Mouse (Mus musculus): ENCODE results near the gene Erv3. TPM values are rescaled to one million over a fixed set of nuclear protein-coding genes. Genes with fewer than 3 reads are reported as not detected.

The Erv3 gene
- total and polyA plus RNA-seq, 2 experiments from 2014 or later = 0.06 TPM; not detected in 1

GRCm38 (mm10) chr2:131813437-131813836, 46.1 kb downstream of the Erv3 start:
- H3K27me3 ChIP-seq (ENCODE audit: insufficient read depth, low read length) = no peaks in the 10 kb centered on the region
- TF ChIP-seq CTCF (IDR thresholded peaks at IDR 0.05; ENCODE audit: low read depth) = no peak
- H3K36me3 ChIP-seq (ENCODE audit: insufficient read depth) = no peaks in the 10 kb centered on the region
- no peak overlapping the region for H3K4me2 ChIP-seq (ENCODE audit: low read depth)
- WGBS = 74% methylated on average over 1 of the region's 1 CpGs
- no peak overlapping the region for H3K9ac ChIP-seq
- no peaks in the 10 kb centered on the region for H3K9me3 ChIP-seq (ENCODE audit: low read length)
- DNase-seq (no peak), ATAC-seq (no peak)
- no peak overlapping the region for H3K4me3 ChIP-seq (ENCODE audit: low read depth, low read length)
- H3K4me1 ChIP-seq (ENCODE audit: insufficient read depth) = no peaks in the 10 kb centered on the region
- H3K27ac ChIP-seq (ENCODE audit: low read depth, low read length) = no peak overlapping the region

GRCm38 (mm10) chr2:131812480-131813137, 46.9 kb downstream of the Erv3 start:
- Histone ChIP-seq H3K9me3 (ENCODE audit: low read length) (no peaks in the 10 kb centered on the region), H3K4me2 (ENCODE audit: low read depth) (no peak overlapping the region), H3K36me3 (ENCODE audit: insufficient read depth) (no peaks in the 10 kb centered on the region), H3K9ac (no peak overlapping the region), H3K4me1 (ENCODE audit: insufficient read depth) (no peaks in the 10 kb centered on the region), H3K27ac (ENCODE audit: low read depth, low read length) (no peak overlapping the region), H3K4me3 (ENCODE audit: low read depth, low read length) (no peak overlapping the region), H3K27me3 (ENCODE audit: insufficient read depth, low read length) (no peaks in the 10 kb centered on the region)
- peak; percentile 96 for ATAC-seq
- peak; percentile 91 for TF ChIP-seq CTCF (IDR thresholded peaks at IDR 0.05; ENCODE audit: low read depth)
- WGBS = 19% methylated on average over 23 of the region's 23 CpGs
- peak; percentile 90 for DNase-seq

GRCm38 (mm10) chr2:131811607-131812006, 47.9 kb downstream of the Erv3 start:
- WGBS = 84% methylated on average over 2 of the region's 2 CpGs
- H3K27me3 ChIP-seq (ENCODE audit: insufficient read depth, low read length) = no peaks in the 10 kb centered on the region
- TF ChIP-seq CTCF (IDR thresholded peaks at IDR 0.05; ENCODE audit: low read depth) = no peak
- H3K4me3 ChIP-seq (ENCODE audit: low read depth, low read length) = no peak overlapping the region
- no peak for ATAC-seq
- no peak overlapping the region for H3K9ac ChIP-seq
- no peak overlapping the region for H3K4me2 ChIP-seq (ENCODE audit: low read depth)
- no peaks in the 10 kb centered on the region for H3K4me1 ChIP-seq (ENCODE audit: insufficient read depth)
- no peak for DNase-seq
- H3K27ac ChIP-seq (ENCODE audit: low read depth, low read length) = no peak overlapping the region
- H3K9me3 ChIP-seq (ENCODE audit: low read length) = no peaks in the 10 kb centered on the region
- H3K36me3 ChIP-seq (ENCODE audit: insufficient read depth) = no peaks in the 10 kb centered on the region

GRCm38 (mm10) chr2:131808856-131809255, 50.7 kb downstream of the Erv3 start:
- no peak for ATAC-seq
- DNase-seq = no peak
- Histone ChIP-seq H3K4me2 (ENCODE audit: low read depth) (no peak overlapping the region), H3K27ac (ENCODE audit: low read depth, low read length) (no peak overlapping the region), H3K9ac (no peak overlapping the region), H3K27me3 (ENCODE audit: insufficient read depth, low read length) (no peaks in the 10 kb centered on the region), H3K4me1 (ENCODE audit: insufficient read depth) (no peaks in the 10 kb centered on the region), H3K9me3 (ENCODE audit: low read length) (no peaks in the 10 kb centered on the region), H3K36me3 (ENCODE audit: insufficient read depth) (no peaks in the 10 kb centered on the region), H3K4me3 (ENCODE audit: low read depth, low read length) (no peak overlapping the region)
- 36% methylated on average over 7 of the region's 7 CpGs for WGBS
- no peak for TF ChIP-seq CTCF (IDR thresholded peaks at IDR 0.05; ENCODE audit: low read depth)

GRCm38 (mm10) chr2:131807660-131808059, 51.9 kb downstream of the Erv3 start:
- Histone ChIP-seq H3K27ac (ENCODE audit: low read depth, low read length) (no peak overlapping the region), H3K9ac (no peak overlapping the region), H3K9me3 (ENCODE audit: low read length) (no peaks in the 10 kb centered on the region), H3K4me2 (ENCODE audit: low read depth) (no peak overlapping the region), H3K27me3 (ENCODE audit: insufficient read depth, low read length) (no peaks in the 10 kb centered on the region), H3K4me1 (ENCODE audit: insufficient read depth) (no peaks in the 10 kb centered on the region), H3K4me3 (ENCODE audit: low read depth, low read length) (no peak overlapping the region), H3K36me3 (ENCODE audit: insufficient read depth) (no peaks in the 10 kb centered on the region)
- ATAC-seq (no peak), DNase-seq (no peak)
- WGBS = 64% methylated on average over 11 of the region's 11 CpGs
- peak; percentile 65 for TF ChIP-seq CTCF (IDR thresholded peaks at IDR 0.05; ENCODE audit: low read depth)

- no peaks in the 10 kb centered on the region for H3K4me1 ChIP-seq (ENCODE audit: insufficient read depth)
- no peaks in the 10 kb centered on the region for H3K9me3 ChIP-seq (ENCODE audit: low read length)
- no peak overlapping the region for H3K4me2 ChIP-seq (ENCODE audit: low read depth)
- H3K27ac ChIP-seq (ENCODE audit: low read depth, low read length) = no peak overlapping the region
- H3K9ac ChIP-seq = no peak overlapping the region
- WGBS = 85% methylated on average over 7 of the region's 7 CpGs
- no peak overlapping the region for H3K4me3 ChIP-seq (ENCODE audit: low read depth, low read length)
- DNase-seq = no peak
- H3K27me3 ChIP-seq (ENCODE audit: insufficient read depth, low read length) = no peaks in the 10 kb centered on the region
- TF ChIP-seq CTCF (IDR thresholded peaks at IDR 0.05; ENCODE audit: low read depth) = no peak
- H3K36me3 ChIP-seq (ENCODE audit: insufficient read depth) = no peaks in the 10 kb centered on the region
- no peak for ATAC-seq
Measured at GRCm38 (mm10) chr2:131806863-131807262, 52.7 kb downstream of the Erv3 start.

- Histone ChIP-seq H3K36me3 (ENCODE audit: insufficient read depth) (no peaks in the 10 kb centered on the region), H3K27me3 (ENCODE audit: insufficient read depth, low read length) (no peaks in the 10 kb centered on the region), H3K27ac (ENCODE audit: low read depth, low read length) (no peak overlapping the region), H3K4me1 (ENCODE audit: insufficient read depth) (no peaks in the 10 kb centered on the region), H3K9ac (no peak overlapping the region), H3K9me3 (ENCODE audit: low read length) (no peaks in the 10 kb centered on the region), H3K4me2 (ENCODE audit: low read depth) (no peak overlapping the region), H3K4me3 (ENCODE audit: low read depth, low read length) (no peak overlapping the region)
- ATAC-seq (no peak), DNase-seq (no peak)
- no peak for TF ChIP-seq CTCF (IDR thresholded peaks at IDR 0.05; ENCODE audit: low read depth)
- 76% methylated on average over 1 of the region's 1 CpGs for WGBS
Measured at GRCm38 (mm10) chr2:131805306-131805705, 54.2 kb downstream of the Erv3 start.
